Mouse (Mus musculus) gastrocnemius, postnatal 10 days (tissue): ENCODE data around the gene Gm49355. TPM values are rescaled to one million over a fixed set of nuclear protein-coding genes. Genes with fewer than 3 reads are reported as not detected.
"Not testable (repeated sequence)": the region's sequence is repeated elsewhere in the genome, so short reads cannot be mapped to it uniquely, and the experiment has no call there.

Experiments
- DNase-seq: peaks from one replicate; pipeline ENCODE4 v3.0.0; 2021; ENCODE audit warnings: mixed read lengths
- long read RNA-seq, 2 experiments: library from polyadenylated mRNA; stranded (forward); transcript quantifications; one replicate each; pipeline ENCODE4 v2.0.0; 2021
- total RNA-seq, 2 experiments: library from RNA; stranded (reverse); gene quantifications; 2 replicates each; pipeline ENCODE4 v1.2.3; 2021

Gene Gm49355
- under 1 TPM in 1 of 2 experiments, not detected in 1; 0.21 TPM for total RNA-seq
- long read RNA-seq, experiment 1: 0 reads
- long read RNA-seq, experiment 2: 0 reads

GRCm38 (mm10) chr14:12283641-12284040 lies at the start of gene Gm49355:
TSS of gene Gm49355 (plus strand) at chr14:12283976.
- DNase-seq: no peak

GRCm38 (mm10) chr14:12243726-12244125 lies 40.0 kb upstream of the Gm49355 start:
- no peak for DNase-seq

GRCm38 (mm10) chr14:12276031-12276430 lies 7.7 kb upstream of the Gm49355 start:
- DNase-seq: no peak

GRCm38 (mm10) chr14:12284141-12284912 lies 551 bp downstream of the Gm49355 start, which contains the start of gene 3830406C13Rik:
TSS of gene 3830406C13Rik (plus strand) at chr14:12284173.
- peak; percentile 80 for DNase-seq

- DNase-seq: not testable (repeated sequence)
Observed at GRCm38 (mm10) chr14:12289747-12290146, 6.0 kb downstream of the Gm49355 start.

- no peak for DNase-seq
Observed at GRCm38 (mm10) chr14:12296391-12296790, 12.6 kb downstream of the Gm49355 start.

- DNase-seq: no peak
Observed at GRCm38 (mm10) chr14:12299171-12299570, 15.4 kb downstream of the Gm49355 start.

- no peak for DNase-seq
Observed at GRCm38 (mm10) chr14:12299654-12300053, 15.9 kb downstream of the Gm49355 start.

- DNase-seq: no peak
Observed at GRCm38 (mm10) chr14:12300275-12300674, 16.5 kb downstream of the Gm49355 start.

- no peak for DNase-seq
Observed at GRCm38 (mm10) chr14:12300677-12301076, 16.9 kb downstream of the Gm49355 start.

- DNase-seq: no peak
Observed at GRCm38 (mm10) chr14:12303106-12303505, 19.3 kb downstream of the Gm49355 start.

- no peak for DNase-seq
Observed at GRCm38 (mm10) chr14:12333622-12334021, 49.8 kb downstream of the Gm49355 start.

GRCm38 (mm10) chr14:12334925-12335324 lies 51.1 kb downstream of the Gm49355 start:
- no peak for DNase-seq

- no peak for DNase-seq
Observed at GRCm38 (mm10) chr14:12337421-12337997, 53.7 kb downstream of the Gm49355 start.

- no peak for DNase-seq
Observed at GRCm38 (mm10) chr14:12337998-12338809, 54.4 kb downstream of the Gm49355 start.

GRCm38 (mm10) chr14:12338811-12339565 lies 55.2 kb downstream of the Gm49355 start:
- DNase-seq: no peak

GRCm38 (mm10) chr14:12340238-12341074 lies 56.7 kb downstream of the Gm49355 start:
- no peak for DNase-seq

GRCm38 (mm10) chr14:12341075-12341788 lies 57.5 kb downstream of the Gm49355 start:
- no peak for DNase-seq

GRCm38 (mm10) chr14:12341789-12342457 lies 58.1 kb downstream of the Gm49355 start:
- DNase-seq: no peak
